Mouse (Mus musculus) monocyte, adult 5-6 weeks (primary cell): Measurements from ENCODE around the gene Ston2. TPM values are rescaled to one million over a fixed set of nuclear protein-coding genes. Genes with fewer than 3 reads are reported as not detected.

Experiments used
- ATAC-seq: fragments of 153-309, 156-312 bp; replicated peaks from 2 replicates; pipeline ENCODE4 v1.8.0; 2017; ENCODE audit warnings: mild to moderate bottlenecking; ENCODE audit not compliant: low TSS enrichment, insufficient number of reproducible peaks, severe bottlenecking, poor library complexity, low FRiP score
- total RNA-seq: library from RNA; stranded (forward); fragments of 200-1000, 200-491, 200-594 nt; gene quantifications from 3 replicates; pipeline ENCODE4 v1.2.3, GENCODE M21; 2017

Ston2 gene
- total RNA-seq, 1 experiment from 2014 or later, result 13.4 TPM

- no peak for ATAC-seq
Observed at GRCm38 (mm10) chr12:91683549-91684100, 104.6 kb downstream of the Ston2 start.

- no peak for ATAC-seq
Observed at GRCm38 (mm10) chr12:91683096-91683495, 105.1 kb downstream of the Ston2 start.

- no peak for ATAC-seq
Observed at GRCm38 (mm10) chr12:91679320-91680064, 108.7 kb downstream of the Ston2 start.

GRCm38 (mm10) chr12:91675937-91676336 lies 112.2 kb downstream of the Ston2 start:
- peak; percentile 48; the same call in 1 of the 2 replicates for ATAC-seq

- ATAC-seq, result no peak
Observed at GRCm38 (mm10) chr12:91673141-91673540, 115.0 kb downstream of the Ston2 start.

- ATAC-seq, result no peak
Observed at GRCm38 (mm10) chr12:91672528-91672927, 115.7 kb downstream of the Ston2 start.

- peak; percentile 84 for ATAC-seq
Observed at GRCm38 (mm10) chr12:91668529-91669245, 119.5 kb downstream of the Ston2 start.

- ATAC-seq, result no peak; the same call in 1 of the 2 replicates
Observed at GRCm38 (mm10) chr12:91667741-91668140, 120.4 kb downstream of the Ston2 start.

- peak; percentile 53 for ATAC-seq
Observed at GRCm38 (mm10) chr12:91666607-91667006, 121.6 kb downstream of the Ston2 start.

- no peak for ATAC-seq
Observed at GRCm38 (mm10) chr12:91665431-91665830, 122.8 kb downstream of the Ston2 start.

- ATAC-seq, result no peak
Observed at GRCm38 (mm10) chr12:91663260-91663659, 124.9 kb downstream of the Ston2 start.

GRCm38 (mm10) chr12:91662844-91663243 lies 125.3 kb downstream of the Ston2 start:
- no peak for ATAC-seq

- no peak for ATAC-seq
Observed at GRCm38 (mm10) chr12:91660640-91661417, 127.4 kb downstream of the Ston2 start.

GRCm38 (mm10) chr12:91654399-91655122 lies 133.6 kb downstream of the Ston2 start:
- ATAC-seq, result no peak

GRCm38 (mm10) chr12:91648426-91648825 lies 139.8 kb downstream of the Ston2 start:
- ATAC-seq, result no peak

- no peak for ATAC-seq
Observed at GRCm38 (mm10) chr12:91645361-91646123, 142.6 kb downstream of the Ston2 start.

- no peak for ATAC-seq
Observed at GRCm38 (mm10) chr12:91643221-91643620, 145.0 kb downstream of the Ston2 start.
